In the genomic region with DNA sequence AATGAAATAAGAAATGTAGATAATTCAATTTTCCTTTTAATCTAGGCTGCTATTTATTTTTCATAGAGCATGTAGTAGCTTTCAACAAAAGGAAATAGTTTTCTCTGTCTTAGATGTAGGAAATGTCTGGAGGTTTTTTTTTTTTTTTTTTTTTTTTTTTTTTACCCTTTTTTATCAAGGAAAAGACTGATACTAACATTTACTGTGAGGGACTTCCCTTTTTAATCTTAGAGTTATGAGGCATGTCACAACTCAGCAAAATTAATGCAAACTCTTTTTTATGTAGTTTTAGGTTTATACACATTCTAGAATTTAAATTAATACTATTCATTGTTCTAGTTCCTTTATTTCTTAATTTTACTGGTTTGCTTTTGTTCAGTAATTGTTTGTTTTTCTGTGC, we compare ENCODE assay signal across 23 mouse cellular contexts.
A peak's percentile ranks its signal among the peaks of the same experiment; 100 is the strongest.
DNase-seq lines count a peak whose midpoint lies in the region; ATAC-seq and TF ChIP-seq lines count a peak whose summit lies in the region.
"Had no signal": no experiment of that assay in that cellular context is flagged by ENCODE, and none has a peak within 500 bp of the region (broad histone marks: within the 10 kb centered on the region; RNA-seq: fewer than 3 reads in every experiment).

No protein-coding gene starts in this region.

- no peaks in the 10 kb centered on the region for H3K9me3 ChIP-seq in MEL (replicated peaks; ENCODE audit: insufficient read depth, low read length)
- H3K9me3 ChIP-seq: G1E had no signal

- peak; percentile 42 to 76; a peak in 3 of 4 replicates for TF ChIP-seq EP300 in MEL (IDR thresholded peaks at IDR 0.05; ENCODE audit: low read depth in 1 of 2, low read length in 2 of 2)

- peaks cover 0 to 4% of the 10 kb centered on the region in 2 experiments; a peak in 1 of 4 replicates for H3K4me1 ChIP-seq in MEL (ENCODE audit: control insufficient read depth in 1 of 2, insufficient read depth in 2 of 2, low read length in 2 of 2)

- no peak for TF ChIP-seq RAD21 in MEL (IDR thresholded peaks at IDR 0.05; ENCODE audit: low read depth, low read length)

- TF ChIP-seq CTCF in MEL (IDR thresholded peaks at IDR 0.05 in 2 of 3, conservative IDR thresholded peaks at IDR 0.05 in 1 of 3; ENCODE audit: control insufficient read depth in 1 of 3, insufficient read depth in 1 of 3, low read depth in 2 of 3, low read length in 3 of 3, poor library complexity in 1 of 3, severe bottlenecking in 1 of 3) = no peak

- DNase-seq in MEL (ENCODE audit: low read depth, low spot score) (peak; percentile 48), MEL-GATA-1-ER (ENCODE audit: extremely low read depth, low read depth) (peak; percentile 13)
- no peak for DNase-seq in thymus, postnatal 0 days (ENCODE audit: low spot score)
- DNase-seq in frontal cortex, postnatal 25 days (ENCODE audit: low spot score in 2 of 2) = no peak
- no peak for DNase-seq in gastrocnemius, postnatal 10 days
- DNase-seq: adrenal gland, adult 2 months; adrenal gland, adult 8-10 months; adrenal gland, postnatal 10 days; adrenal gland, postnatal 14 days; adrenal gland, postnatal 25 days; adrenal gland, postnatal 36 days; B cell, adult 2 months; cerebellum, adult 11 months; cerebellum, adult 11-12 months; cerebellum, adult 18-20 months; cerebellum, adult 2 months; cerebellum, adult 8-10 months had no signal

- peaks cover 0 to 3% of the 10 kb centered on the region in 2 experiments; a peak in 1 of 4 replicates for H3K36me3 ChIP-seq in MEL (ENCODE audit: control insufficient read depth in 1 of 2, insufficient read depth in 2 of 2, low read length in 2 of 2)
- H3K36me3 ChIP-seq: G1E had no signal

- H3K27ac ChIP-seq in MEL (ENCODE audit: control insufficient read depth, low read depth, low read length) = no peak overlapping the region

- peak; percentile 53 to 67; a peak in 2 of 4 replicates for ATAC-seq in hematopoietic stem cell, adult 5-6 weeks (replicated peaks in 1 of 2; ENCODE audit: insufficient read depth in 1 of 2, low FRiP score in 2 of 2, low TSS enrichment in 1 of 2, low read depth in 1 of 2, poor library complexity in 2 of 2, severe bottlenecking in 2 of 2)
- ATAC-seq: activated CD4-positive, CD25-positive, alpha-beta regulatory T cell, adult 4 months; CD4-positive, CD25-positive, alpha-beta regulatory T cell, adult 4 months; Patski had no signal

- H3K79me2 ChIP-seq in MEL (ENCODE audit: control insufficient read depth, insufficient read depth, low read length, poor library complexity) = no peaks in the 10 kb centered on the region

- H3K9ac ChIP-seq in MEL (ENCODE audit: control insufficient read depth, low read depth, low read length, poor library complexity, severe bottlenecking) = no peak overlapping the region

- no peak overlapping the region for H3K4me3 ChIP-seq in MEL (ENCODE audit: control insufficient read depth in 1 of 2, insufficient read depth in 1 of 2, low read depth in 2 of 2, low read length in 2 of 2)

- no peak for TF ChIP-seq POLR2A in MEL (IDR thresholded peaks at IDR 0.05; ENCODE audit: control insufficient read depth in 1 of 2, insufficient read depth in 1 of 2, low read depth in 1 of 2, low read length in 2 of 2, poor library complexity in 1 of 2)

- no peaks in the 10 kb centered on the region for H3K27me3 ChIP-seq in MEL (ENCODE audit: control insufficient read depth in 1 of 2, insufficient read depth in 2 of 2, low read length in 2 of 2)
- H3K27me3 ChIP-seq: CH12.LX, Patski had no signal

TF ChIP-seq in MEL, 35 proteins besides CTCF, POLR2A, EP300 and RAD21:
- no peak for TF ChIP-seq MXI1 (IDR thresholded peaks at IDR 0.05; ENCODE audit: low read depth, low read length)
- TF ChIP-seq ZNF384 (IDR thresholded peaks at IDR 0.05; ENCODE audit: low read depth, low read length) = peak; percentile 99
- TF ChIP-seq USF2 (IDR thresholded peaks at IDR 0.05; ENCODE audit: borderline replicate concordance in 1 of 2, insufficient read depth in 1 of 2, low read depth in 1 of 2, low read length in 2 of 2) = no peak
- peak; percentile 69; the same call in 1 of the 2 replicates for TF ChIP-seq GATA1 (IDR thresholded peaks at IDR 0.05; ENCODE audit: low read depth, low read length)
- no peak for TF ChIP-seq RCOR1 (IDR thresholded peaks at IDR 0.05; ENCODE audit: low read depth, low read length)
- 0 out of 2 replicates have a peak, but pooled peaks have one; percentile 40 for TF ChIP-seq MAFK (IDR thresholded peaks at IDR 0.05; ENCODE audit: borderline replicate concordance, low read depth, low read length)

Comparison
In these comparisons a context has a peak if more than half of its experiments do, and no peak if none do; other contexts are left out.
1. DNase-seq: peak in MEL (single experiment) and MEL-GATA-1-ER (single experiment); none in thymus, postnatal 0 days (single experiment), frontal cortex, postnatal 25 days (0 of 2) and gastrocnemius, postnatal 10 days (single experiment).